Mouse (Mus musculus): ENCODE results near the gene Zfp459. TPM values are rescaled to one million over a fixed set of nuclear protein-coding genes. Genes with fewer than 3 reads are reported as not detected.
A peak's percentile ranks its signal among the peaks of the same experiment; 100 is the strongest.
"Not testable (repeated sequence)": the region's sequence is repeated elsewhere in the genome, so short reads cannot be mapped to it uniquely, and the experiment has no call there.

Gene Zfp459
- polyA plus RNA-seq, 1 experiment: not detected

- no peaks in the 10 kb centered on the region for H3K36me3 ChIP-seq (ENCODE audit: control insufficient read depth, insufficient read depth)
- TF ChIP-seq USF1 (IDR thresholded peaks at IDR 0.05; ENCODE audit: low read depth) (no peak), MAX (IDR thresholded peaks at IDR 0.05; ENCODE audit: low read depth) (no peak), MYOG (IDR thresholded peaks at IDR 0.05; ENCODE audit: control insufficient read depth in 1 of 3, insufficient read depth in 1 of 3, insufficient read length in 2 of 3, low read depth in 2 of 3) (no peak), TCF3 (IDR thresholded peaks at IDR 0.05; ENCODE audit: insufficient read length, low read depth) (no peak), REST (IDR thresholded peaks at IDR 0.05; ENCODE audit: insufficient read depth, insufficient read length) (no peak), MYOD1 (IDR thresholded peaks at IDR 0.05; ENCODE audit: control insufficient read depth in 1 of 3, insufficient read length in 2 of 3, low read depth in 2 of 3) (no peak), E2F4 (IDR thresholded peaks at IDR 0.05; ENCODE audit: insufficient read depth) (no peak), SRF (IDR thresholded peaks at IDR 0.05; ENCODE audit: control insufficient read depth, insufficient read length, low read depth) (no peak), POLR2AphosphoS2 (IDR thresholded peaks at IDR 0.05; ENCODE audit: insufficient read length, low read depth) (no peak), TCF12 (IDR thresholded peaks at IDR 0.05; ENCODE audit: insufficient read depth, poor library complexity, severe bottlenecking) (no peak), CEBPB (IDR thresholded peaks at IDR 0.05; ENCODE audit: insufficient read depth, poor library complexity, severe bottlenecking) (no peak), POLR2A (IDR thresholded peaks at IDR 0.05; ENCODE audit: insufficient read length, low read depth) (no peak)
- no peak overlapping the region for H3K4me2 ChIP-seq (ENCODE audit: low read depth)
- H3K4me3 ChIP-seq: no peak overlapping the region
- H3K27me3 ChIP-seq (ENCODE audit: control insufficient read depth, insufficient read depth, insufficient read length): no peaks in the 10 kb centered on the region
- no peak overlapping the region for H3ac ChIP-seq (ENCODE audit: control insufficient read depth, insufficient read length)
- H3K79me2 ChIP-seq (ENCODE audit: control insufficient read depth, insufficient read depth): no peaks in the 10 kb centered on the region
These were observed 6.9 kb upstream of the Zfp459 start for GRCm38 (mm10) chr13:67428116-67428515.

GRCm38 (mm10) chr13:67425699-67426098 lies 4.5 kb upstream of the Zfp459 start:
- H3K79me2 ChIP-seq (ENCODE audit: control insufficient read depth, insufficient read depth); H3K27me3 ChIP-seq (ENCODE audit: control insufficient read depth, insufficient read depth, insufficient read length); H3K36me3 ChIP-seq (ENCODE audit: control insufficient read depth, insufficient read depth); H3K4me2 ChIP-seq (ENCODE audit: low read depth); H3ac ChIP-seq (ENCODE audit: control insufficient read depth, insufficient read length); H3K4me3 ChIP-seq: not testable (repeated sequence)

GRCm38 (mm10) chr13:67422532-67422931 lies 1.3 kb upstream of the Zfp459 start:
- H3ac ChIP-seq (ENCODE audit: control insufficient read depth, insufficient read length); H3K27me3 ChIP-seq (ENCODE audit: control insufficient read depth, insufficient read depth, insufficient read length); H3K36me3 ChIP-seq (ENCODE audit: control insufficient read depth, insufficient read depth); H3K4me2 ChIP-seq (ENCODE audit: low read depth); H3K79me2 ChIP-seq (ENCODE audit: control insufficient read depth, insufficient read depth); H3K4me3 ChIP-seq: not testable (repeated sequence)

GRCm38 (mm10) chr13:67420558-67421206 lies 536 bp downstream of the Zfp459 start:
- Histone ChIP-seq H3K79me2 (ENCODE audit: control insufficient read depth, insufficient read depth) (no peaks in the 10 kb centered on the region), H3ac (ENCODE audit: control insufficient read depth, insufficient read length) (no peak overlapping the region), H3K27me3 (ENCODE audit: control insufficient read depth, insufficient read depth, insufficient read length) (no peaks in the 10 kb centered on the region), H3K4me2 (ENCODE audit: low read depth) (no peak overlapping the region), H3K4me3 (no peak overlapping the region), H3K36me3 (ENCODE audit: control insufficient read depth, insufficient read depth) (no peaks in the 10 kb centered on the region)
- TF ChIP-seq E2F4 (IDR thresholded peaks at IDR 0.05; ENCODE audit: insufficient read depth) (no peak), CEBPB (IDR thresholded peaks at IDR 0.05; ENCODE audit: insufficient read depth, poor library complexity, severe bottlenecking) (no peak), TCF12 (IDR thresholded peaks at IDR 0.05; ENCODE audit: insufficient read depth, poor library complexity, severe bottlenecking) (no peak)

GRCm38 (mm10) chr13:67416811-67417210 lies 4.4 kb downstream of the Zfp459 start:
- Histone ChIP-seq H3ac (ENCODE audit: control insufficient read depth, insufficient read length) (no peak overlapping the region), H3K79me2 (ENCODE audit: control insufficient read depth, insufficient read depth) (no peaks in the 10 kb centered on the region), H3K27me3 (ENCODE audit: control insufficient read depth, insufficient read depth, insufficient read length) (no peaks in the 10 kb centered on the region), H3K4me3 (no peak overlapping the region), H3K36me3 (ENCODE audit: control insufficient read depth, insufficient read depth) (no peaks in the 10 kb centered on the region), H3K4me2 (ENCODE audit: low read depth) (no peak overlapping the region)
- TF ChIP-seq SRF (IDR thresholded peaks at IDR 0.05; ENCODE audit: control insufficient read depth, insufficient read length, low read depth): no peak
- TF ChIP-seq CEBPB (IDR thresholded peaks at IDR 0.05; ENCODE audit: insufficient read depth, poor library complexity, severe bottlenecking): no peak
- no peak for TF ChIP-seq USF1 (IDR thresholded peaks at IDR 0.05; ENCODE audit: low read depth)
- no peak for TF ChIP-seq TCF12 (IDR thresholded peaks at IDR 0.05; ENCODE audit: insufficient read depth, poor library complexity, severe bottlenecking)
- TF ChIP-seq MYOG (IDR thresholded peaks at IDR 0.05; ENCODE audit: control insufficient read depth in 1 of 3, insufficient read depth in 1 of 3, insufficient read length in 2 of 3, low read depth in 2 of 3): no peak
- no peak for TF ChIP-seq REST (IDR thresholded peaks at IDR 0.05; ENCODE audit: insufficient read depth, insufficient read length)
- no peak for TF ChIP-seq POLR2A (IDR thresholded peaks at IDR 0.05; ENCODE audit: insufficient read length, low read depth)
- no peak for TF ChIP-seq TCF3 (IDR thresholded peaks at IDR 0.05; ENCODE audit: insufficient read length, low read depth)
- no peak for TF ChIP-seq MAX (IDR thresholded peaks at IDR 0.05; ENCODE audit: low read depth)

GRCm38 (mm10) chr13:67415759-67416158 lies 5.5 kb downstream of the Zfp459 start:
- no peak overlapping the region for H3K4me2 ChIP-seq (ENCODE audit: low read depth)
- H3K79me2 ChIP-seq (ENCODE audit: control insufficient read depth, insufficient read depth): no peaks in the 10 kb centered on the region
- TF ChIP-seq MAX (IDR thresholded peaks at IDR 0.05; ENCODE audit: low read depth): no peak
- TF ChIP-seq E2F4 (IDR thresholded peaks at IDR 0.05; ENCODE audit: insufficient read depth): no peak
- TF ChIP-seq MYOG (IDR thresholded peaks at IDR 0.05; ENCODE audit: control insufficient read depth in 1 of 3, insufficient read depth in 1 of 3, insufficient read length in 2 of 3, low read depth in 2 of 3): no peak
- TF ChIP-seq POLR2AphosphoS2 (IDR thresholded peaks at IDR 0.05; ENCODE audit: insufficient read length, low read depth): no peak
- TF ChIP-seq SRF (IDR thresholded peaks at IDR 0.05; ENCODE audit: control insufficient read depth, insufficient read length, low read depth): no peak
- TF ChIP-seq MYOD1 (IDR thresholded peaks at IDR 0.05; ENCODE audit: control insufficient read depth in 1 of 3, insufficient read length in 2 of 3, low read depth in 2 of 3): no peak
- no peaks in the 10 kb centered on the region for H3K27me3 ChIP-seq (ENCODE audit: control insufficient read depth, insufficient read depth, insufficient read length)
- H3ac ChIP-seq (ENCODE audit: control insufficient read depth, insufficient read length): no peak overlapping the region
- no peaks in the 10 kb centered on the region for H3K36me3 ChIP-seq (ENCODE audit: control insufficient read depth, insufficient read depth)
- no peak overlapping the region for H3K4me3 ChIP-seq

- H3K27me3 ChIP-seq (ENCODE audit: control insufficient read depth, insufficient read depth, insufficient read length); H3K4me3 ChIP-seq; H3K79me2 ChIP-seq (ENCODE audit: control insufficient read depth, insufficient read depth); H3K4me2 ChIP-seq (ENCODE audit: low read depth); H3K36me3 ChIP-seq (ENCODE audit: control insufficient read depth, insufficient read depth); H3ac ChIP-seq (ENCODE audit: control insufficient read depth, insufficient read length): not testable (repeated sequence)
These were observed 7.6 kb downstream of the Zfp459 start for GRCm38 (mm10) chr13:67413634-67414033.

GRCm38 (mm10) chr13:67399183-67399903 lies 21.9 kb downstream of the Zfp459 start, which contains the start of gene Zfp429:
TSS of gene Zfp429 (minus strand) at chr13:67399819.
- Histone ChIP-seq H3K4me2 (ENCODE audit: low read depth) (peak within 1 kb of the TSS; percentile 50), H3K4me3 (peak within 1 kb of the TSS; percentile 24)
- not testable (repeated sequence) for H3ac ChIP-seq (ENCODE audit: control insufficient read depth, insufficient read length); H3K79me2 ChIP-seq (ENCODE audit: control insufficient read depth, insufficient read depth); H3K36me3 ChIP-seq (ENCODE audit: control insufficient read depth, insufficient read depth); H3K27me3 ChIP-seq (ENCODE audit: control insufficient read depth, insufficient read depth, insufficient read length)

Measured in myocyte (in vitro differentiated cells).